Mouse (Mus musculus): Measurements from ENCODE around the gene Igf2bp1. TPM values are rescaled to one million over a fixed set of nuclear protein-coding genes. Genes with fewer than 3 reads are reported as not detected.
A peak's percentile ranks its signal among the peaks of the same experiment; 100 is the strongest.

The Igf2bp1 gene
- polyA plus RNA-seq (2015; fragmentation: Nextera tagmentation; extraction: Ambion mirVana): 20.6 and 25.7 TPM in 2 replicates

DNA sequence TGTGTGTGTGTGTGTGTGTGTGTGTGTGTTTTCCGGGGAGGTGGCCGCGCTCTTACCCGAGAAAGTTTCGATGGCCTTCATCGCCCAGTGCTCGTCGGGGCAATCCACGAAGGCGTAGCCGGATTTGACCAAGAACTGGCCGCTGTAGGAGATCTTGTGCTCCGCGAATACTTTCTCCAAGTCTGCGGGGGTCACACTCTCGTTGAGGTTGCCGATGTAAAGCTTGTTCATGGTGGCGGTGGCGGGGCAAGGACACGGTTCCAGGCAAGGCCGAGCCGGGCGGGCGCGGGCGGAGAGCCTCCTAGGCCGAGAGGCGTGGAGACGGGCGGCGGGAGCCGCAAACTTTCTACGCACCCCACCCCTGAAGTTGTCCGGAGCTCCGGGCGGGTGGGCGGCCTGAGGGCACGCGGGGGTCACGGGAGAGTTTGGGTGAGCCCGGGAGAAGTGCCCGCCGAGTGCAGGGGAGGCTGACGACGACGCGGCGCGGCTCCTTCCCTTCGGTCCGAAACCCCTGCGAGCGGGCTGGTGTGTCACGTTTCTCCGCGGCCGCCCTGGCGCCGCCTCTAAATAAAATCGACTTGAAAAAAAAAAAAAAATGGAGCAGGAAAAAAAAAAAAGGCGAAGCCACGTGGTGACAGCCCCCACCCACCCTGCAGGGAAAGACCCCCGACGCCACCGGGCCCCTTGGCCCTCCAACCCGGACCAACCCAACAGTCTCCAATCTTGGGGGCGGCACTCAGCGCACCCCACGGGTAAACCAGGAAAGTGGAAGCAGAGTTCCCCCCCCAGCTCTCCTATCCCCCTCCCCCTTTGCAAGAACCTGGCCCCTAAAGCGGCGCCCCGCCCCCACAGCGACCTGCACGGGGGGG, at the start of gene Igf2bp1:
Gene Igf2bp1 (minus strand): TSS at position 538 of the 869 bp plus-strand sequence.
- H3K27ac ChIP-seq: peak within 1 kb of the TSS; percentile 84
- no peaks in the 10 kb centered on the region for H3K27me3 ChIP-seq
- peak; percentile 48 for ATAC-seq (replicated peaks; ENCODE audit: insufficient number of reproducible peaks, insufficient read depth, low FRiP score, low read depth)
- peaks cover 38% of the 10 kb centered on the region for H3K4me1 ChIP-seq (replicated peaks)
- H3K4me2 ChIP-seq: peak within 1 kb of the TSS; percentile 98
- H3K4me3 ChIP-seq: peak within 1 kb of the TSS; percentile 86
- H3K9me3 ChIP-seq (replicated peaks): no peaks in the 10 kb centered on the region
- peak within 1 kb of the TSS; percentile 75 for H3K9ac ChIP-seq
- under 1% methylated on average over 68 of the region's 74 CpGs for WGBS
- H3K36me3 ChIP-seq: no peaks in the 10 kb centered on the region

DNA sequence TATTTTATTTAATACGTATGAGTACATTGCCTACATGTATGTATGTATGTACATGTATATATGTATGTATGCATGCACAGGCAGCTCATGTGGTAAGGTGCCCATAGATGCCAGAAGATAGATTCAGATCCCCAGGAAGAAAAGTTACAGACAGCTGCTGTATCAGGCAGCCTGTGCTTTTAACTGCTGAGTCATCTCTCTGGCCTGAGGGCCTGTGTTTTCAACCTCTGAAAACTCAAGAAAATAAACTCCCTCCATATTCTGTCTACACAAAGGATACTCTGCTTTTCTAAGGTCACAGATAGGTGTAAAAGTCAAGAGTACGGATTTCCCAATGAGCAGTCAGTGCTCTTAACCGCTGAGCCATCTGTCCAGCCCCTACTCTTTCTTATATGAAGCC, 45.1 kb upstream of the Igf2bp1 start:
- Histone ChIP-seq H3K27ac (no peak overlapping the region), H3K9me3 (replicated peaks) (no peaks in the 10 kb centered on the region), H3K4me3 (no peak overlapping the region), H3K4me2 (no peak overlapping the region), H3K4me1 (replicated peaks) (no peaks in the 10 kb centered on the region), H3K27me3 (no peaks in the 10 kb centered on the region), H3K36me3 (peaks cover 85% of the 10 kb centered on the region), H3K9ac (no peak overlapping the region)
- no peak for ATAC-seq (replicated peaks; ENCODE audit: insufficient number of reproducible peaks, insufficient read depth, low FRiP score, low read depth)
- WGBS: 93% methylated on average over 3 of the region's 3 CpGs

DNA sequence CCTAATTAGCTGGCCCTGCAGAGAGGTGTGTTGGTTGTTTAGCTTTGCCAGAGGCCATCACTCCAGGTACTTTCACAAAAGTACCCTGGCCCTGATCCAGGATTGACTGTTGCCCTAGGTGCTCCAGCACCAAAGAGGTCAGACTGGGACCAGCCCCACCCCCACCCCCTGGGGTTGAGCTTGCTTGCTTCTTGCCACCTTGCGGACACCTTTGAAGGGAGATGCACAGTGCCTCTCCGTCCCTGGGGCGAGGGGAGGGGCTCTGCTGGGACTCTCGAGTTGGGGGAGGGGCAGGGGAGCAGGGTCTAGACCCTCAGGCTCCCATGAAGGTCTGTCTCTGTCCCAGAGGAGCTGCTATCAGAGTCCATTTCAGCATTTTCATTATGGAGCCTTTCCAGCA, 44.2 kb upstream of the Igf2bp1 start:
- H3K4me3 ChIP-seq: no peak overlapping the region
- H3K9me3 ChIP-seq (replicated peaks): no peaks in the 10 kb centered on the region
- no peak for ATAC-seq (replicated peaks; ENCODE audit: insufficient number of reproducible peaks, insufficient read depth, low FRiP score, low read depth)
- H3K4me1 ChIP-seq (replicated peaks): no peaks in the 10 kb centered on the region
- H3K9ac ChIP-seq: no peak overlapping the region
- no peak overlapping the region for H3K27ac ChIP-seq
- 83% methylated on average over 4 of the region's 4 CpGs for WGBS
- no peaks in the 10 kb centered on the region for H3K27me3 ChIP-seq
- H3K36me3 ChIP-seq: peaks cover 81% of the 10 kb centered on the region
- no peak overlapping the region for H3K4me2 ChIP-seq

DNA sequence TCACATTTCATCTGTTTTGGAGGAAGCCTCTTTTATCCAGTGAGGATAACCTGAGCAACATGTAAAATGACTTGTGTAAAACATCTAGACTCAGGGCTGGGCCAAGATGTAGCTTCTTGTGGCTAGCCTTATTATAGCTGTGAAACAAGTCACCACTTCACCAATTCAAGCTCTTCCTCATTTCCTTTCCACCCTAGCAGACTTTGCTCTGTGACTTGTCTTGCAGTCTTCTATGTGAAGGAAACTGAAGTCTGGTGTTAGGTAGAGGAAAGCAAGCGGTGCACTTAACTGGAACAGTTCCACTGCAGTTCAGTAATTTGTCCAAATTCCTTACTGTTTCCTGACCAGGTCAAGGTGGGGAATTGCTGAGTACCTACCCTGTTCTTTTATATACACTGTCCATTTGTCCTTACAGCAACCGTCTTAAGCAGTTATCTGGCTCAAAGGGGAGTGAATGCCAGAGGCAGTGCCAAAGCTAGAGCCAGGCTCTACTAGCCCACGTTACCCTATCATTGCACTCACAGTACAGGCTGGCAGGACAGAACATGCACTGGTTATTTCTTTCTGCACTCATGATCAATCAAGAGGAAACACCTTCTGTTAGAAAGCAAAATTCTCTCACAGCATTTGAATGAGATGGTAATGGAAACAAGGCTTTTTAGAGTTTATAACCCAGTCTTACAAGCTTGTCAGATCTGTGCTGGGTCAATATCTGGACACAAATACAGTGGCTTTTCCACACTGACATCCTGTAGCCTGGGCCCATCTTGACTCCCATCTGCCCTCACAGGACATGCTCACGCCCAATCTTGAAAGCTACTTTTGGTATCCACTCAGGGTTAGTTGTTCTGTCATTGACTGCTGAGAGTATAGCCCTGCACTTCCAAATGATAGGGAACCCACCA, 42.0 kb upstream of the Igf2bp1 start:
- H3K36me3 ChIP-seq: peaks cover 72% of the 10 kb centered on the region
- H3K4me3 ChIP-seq: no peak overlapping the region
- no peaks in the 10 kb centered on the region for H3K9me3 ChIP-seq (replicated peaks)
- no peaks in the 10 kb centered on the region for H3K4me1 ChIP-seq (replicated peaks)
- WGBS: 72% methylated on average over 4 of the region's 4 CpGs
- no peak overlapping the region for H3K4me2 ChIP-seq
- no peaks in the 10 kb centered on the region for H3K27me3 ChIP-seq
- H3K9ac ChIP-seq: no peak overlapping the region
- no peak overlapping the region for H3K27ac ChIP-seq
- no peak for ATAC-seq (replicated peaks; ENCODE audit: insufficient number of reproducible peaks, insufficient read depth, low FRiP score, low read depth)

DNA sequence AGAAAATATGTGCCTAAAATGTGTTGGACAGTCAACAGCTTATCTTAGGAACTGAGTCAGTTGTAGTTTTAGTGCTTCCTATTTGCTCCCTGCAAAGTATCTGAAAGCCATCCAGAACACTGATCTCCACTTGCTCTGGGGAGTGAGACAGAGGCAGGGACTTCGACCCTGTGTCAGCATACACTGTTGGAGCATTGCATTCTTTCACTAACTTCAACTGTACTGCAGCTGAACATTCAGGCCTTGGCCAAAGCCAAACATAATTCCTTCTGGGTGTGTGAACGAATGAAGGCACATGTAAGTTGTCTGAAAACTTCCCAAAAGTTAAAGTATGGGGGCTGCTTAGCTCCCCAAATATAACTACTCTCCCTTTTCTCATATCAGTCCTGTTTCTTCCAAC, 41.1 kb upstream of the Igf2bp1 start:
- H3K27me3 ChIP-seq: no peaks in the 10 kb centered on the region
- 66% methylated on average over 2 of the region's 2 CpGs for WGBS
- H3K4me3 ChIP-seq: no peak overlapping the region
- H3K9me3 ChIP-seq (replicated peaks): no peaks in the 10 kb centered on the region
- peaks cover 68% of the 10 kb centered on the region for H3K36me3 ChIP-seq
- H3K4me2 ChIP-seq: no peak overlapping the region
- H3K9ac ChIP-seq: no peak overlapping the region
- H3K27ac ChIP-seq: no peak overlapping the region
- ATAC-seq (replicated peaks; ENCODE audit: insufficient number of reproducible peaks, insufficient read depth, low FRiP score, low read depth): no peak
- no peaks in the 10 kb centered on the region for H3K4me1 ChIP-seq (replicated peaks)

DNA sequence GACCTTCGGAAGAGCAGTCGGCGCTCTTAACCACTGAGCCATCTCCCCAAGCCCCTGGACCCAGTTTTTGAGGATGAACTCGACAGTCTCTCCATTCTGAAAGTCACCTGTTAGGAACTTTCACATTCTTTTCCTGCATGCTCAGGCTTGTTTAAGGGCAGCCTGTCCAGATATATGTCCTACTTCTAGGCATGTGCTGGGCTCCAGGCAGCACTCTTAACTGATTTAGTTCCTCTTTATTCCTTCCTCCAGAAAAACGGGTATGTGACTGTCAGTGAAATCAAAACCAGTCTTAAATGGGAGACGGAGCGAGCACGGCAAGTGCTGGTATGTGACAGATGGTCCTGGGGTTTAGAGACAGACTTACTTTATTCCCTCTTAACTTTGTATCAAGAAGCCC, 40.3 kb upstream of the Igf2bp1 start:
- H3K4me2 ChIP-seq: no peak overlapping the region
- 82% methylated on average over 8 of the region's 8 CpGs for WGBS
- H3K27ac ChIP-seq: no peak overlapping the region
- no peaks in the 10 kb centered on the region for H3K27me3 ChIP-seq
- H3K9me3 ChIP-seq (replicated peaks): no peaks in the 10 kb centered on the region
- H3K36me3 ChIP-seq: peaks cover 64% of the 10 kb centered on the region
- no peaks in the 10 kb centered on the region for H3K4me1 ChIP-seq (replicated peaks)
- H3K4me3 ChIP-seq: no peak overlapping the region
- H3K9ac ChIP-seq: no peak overlapping the region
- ATAC-seq (replicated peaks; ENCODE audit: insufficient number of reproducible peaks, insufficient read depth, low FRiP score, low read depth): no peak

DNA sequence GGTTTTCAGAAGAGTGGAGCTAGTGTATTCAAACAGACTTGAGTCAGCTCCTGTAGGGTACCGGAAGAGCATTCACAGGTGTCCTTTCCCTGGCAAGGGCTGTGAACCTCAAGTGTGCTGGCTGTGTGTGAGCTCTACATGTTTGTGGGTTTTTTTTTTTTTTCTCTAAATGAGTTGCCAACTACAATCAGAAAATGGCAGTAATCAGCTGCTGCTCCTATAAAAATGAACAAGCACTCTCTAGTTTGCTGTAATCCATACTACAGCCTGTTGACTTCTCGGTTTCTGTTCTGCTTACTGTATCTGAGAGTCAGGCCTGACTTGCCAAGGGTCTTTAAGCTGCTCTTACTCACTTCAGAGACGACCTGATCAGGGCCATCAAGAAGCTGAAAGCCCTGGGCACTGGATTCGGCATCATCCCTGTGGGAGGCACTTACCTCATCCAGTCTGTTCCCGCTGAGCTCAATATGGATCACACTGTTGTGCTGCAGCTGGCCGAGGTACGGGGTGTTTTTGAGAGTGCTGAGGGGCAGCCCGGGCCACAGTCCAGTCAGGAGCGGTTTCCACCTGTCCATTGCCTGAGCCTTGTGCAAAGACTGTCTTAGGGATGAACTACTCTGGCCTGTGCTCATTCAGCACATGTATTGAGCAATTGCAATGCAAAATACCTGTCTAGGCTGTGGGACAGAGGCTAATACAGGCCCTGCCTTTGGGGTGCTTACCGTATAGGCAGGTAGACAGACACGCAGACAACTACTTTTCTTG, 39.2 kb upstream of the Igf2bp1 start:
- no peak overlapping the region for H3K4me2 ChIP-seq
- H3K9me3 ChIP-seq (replicated peaks): no peaks in the 10 kb centered on the region
- H3K4me3 ChIP-seq: no peak overlapping the region
- 81% methylated on average over 11 of the region's 11 CpGs for WGBS
- no peak overlapping the region for H3K9ac ChIP-seq
- H3K27me3 ChIP-seq: no peaks in the 10 kb centered on the region
- no peaks in the 10 kb centered on the region for H3K4me1 ChIP-seq (replicated peaks)
- ATAC-seq (replicated peaks; ENCODE audit: insufficient number of reproducible peaks, insufficient read depth, low FRiP score, low read depth): no peak
- peaks cover 53% of the 10 kb centered on the region for H3K36me3 ChIP-seq
- H3K27ac ChIP-seq: no peak overlapping the region

DNA sequence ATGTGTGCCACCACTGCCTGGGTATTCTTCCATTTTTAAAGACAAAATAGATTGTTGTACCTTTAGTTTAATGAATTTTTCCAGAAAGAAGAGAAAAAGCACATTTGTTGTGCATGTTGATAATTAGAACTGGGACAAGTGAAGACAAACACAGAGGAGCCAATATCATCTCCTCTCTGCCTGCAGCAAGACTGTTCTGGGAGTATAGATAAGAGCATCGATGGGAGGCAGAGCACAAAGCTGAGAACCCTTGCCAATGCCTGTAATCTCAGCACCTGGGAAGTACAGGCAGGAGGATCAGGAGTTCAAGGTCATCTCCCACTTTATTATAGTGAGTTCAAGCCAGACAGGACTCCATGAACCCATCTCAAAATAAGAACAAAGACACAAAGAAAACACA, 32.8 kb upstream of the Igf2bp1 start:
- 53% methylated on average over 1 of the region's 1 CpGs for WGBS
- Histone ChIP-seq H3K4me2 (no peak overlapping the region), H3K9ac (no peak overlapping the region), H3K36me3 (peaks cover 21% of the 10 kb centered on the region; the same call in 1 of the 2 replicates), H3K4me3 (no peak overlapping the region), H3K9me3 (replicated peaks) (no peaks in the 10 kb centered on the region), H3K27me3 (no peaks in the 10 kb centered on the region), H3K4me1 (replicated peaks) (peaks cover 12% of the 10 kb centered on the region), H3K27ac (no peak overlapping the region)
- ATAC-seq (replicated peaks; ENCODE audit: insufficient number of reproducible peaks, insufficient read depth, low FRiP score, low read depth): no peak

DNA sequence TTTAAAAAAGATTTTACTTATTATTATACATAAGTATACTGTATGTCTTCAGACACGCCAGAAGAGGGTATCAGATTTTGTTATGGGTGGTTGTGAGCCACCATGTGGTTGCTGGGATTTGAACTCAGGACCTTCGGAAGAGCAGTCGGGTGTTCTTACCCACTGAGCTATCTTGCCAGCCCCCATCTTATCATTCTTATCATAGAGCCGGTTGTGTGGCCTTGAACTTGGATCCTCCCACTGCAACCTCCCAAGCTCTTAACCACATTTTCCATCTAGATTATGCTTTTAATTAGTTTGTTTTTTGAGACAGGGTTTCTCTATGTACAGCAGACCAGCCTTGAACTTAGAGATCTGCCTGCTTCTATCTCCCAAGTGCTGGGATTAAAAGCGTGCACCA, 31.8 kb upstream of the Igf2bp1 start:
- no peak for ATAC-seq (replicated peaks; ENCODE audit: insufficient number of reproducible peaks, insufficient read depth, low FRiP score, low read depth)
- Histone ChIP-seq H3K4me1 (replicated peaks) (peaks cover 12% of the 10 kb centered on the region), H3K27me3 (no peaks in the 10 kb centered on the region), H3K4me2 (no peak overlapping the region), H3K9me3 (replicated peaks) (no peaks in the 10 kb centered on the region), H3K36me3 (peaks cover 21% of the 10 kb centered on the region; the same call in 1 of the 2 replicates), H3K9ac (no peak overlapping the region), H3K4me3 (no peak overlapping the region), H3K27ac (no peak overlapping the region)
- WGBS: 88% methylated on average over 5 of the region's 5 CpGs

DNA sequence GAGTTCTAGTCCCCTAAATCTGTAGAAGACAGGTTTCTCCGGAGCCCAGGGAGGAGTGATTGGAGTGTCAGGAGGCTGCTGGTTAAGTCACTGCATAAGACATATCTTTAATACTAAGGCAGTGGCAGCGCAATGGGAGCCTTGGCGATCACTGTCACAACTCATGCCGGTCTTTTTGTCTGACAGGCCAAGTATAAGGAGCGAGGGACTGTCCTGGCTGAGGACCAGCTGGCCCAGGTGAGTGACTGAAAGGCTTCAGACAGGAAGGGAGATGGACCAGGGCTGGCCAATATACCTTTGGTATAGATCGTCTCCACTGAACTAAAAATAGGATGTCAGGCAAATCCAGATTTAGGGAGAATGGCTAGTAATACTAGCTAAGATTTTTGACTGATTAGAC, 29.4 kb upstream of the Igf2bp1 start:
- H3K9ac ChIP-seq: peak overlapping the region; percentile 68
- WGBS: 6% methylated on average over 6 of the region's 6 CpGs
- peaks cover 13% of the 10 kb centered on the region; the same call in 1 of the 2 replicates for H3K36me3 ChIP-seq
- H3K27ac ChIP-seq: peak overlapping the region; percentile 51; the same call in 1 of the 2 replicates
- peak overlapping the region; percentile 69 for H3K4me3 ChIP-seq
- H3K4me1 ChIP-seq (replicated peaks): peaks cover 12% of the 10 kb centered on the region
- peak overlapping the region; percentile 76 for H3K4me2 ChIP-seq
- no peaks in the 10 kb centered on the region for H3K27me3 ChIP-seq
- 0 out of 2 replicates have a peak, but pooled peaks have one; percentile 14 for ATAC-seq (replicated peaks; ENCODE audit: insufficient number of reproducible peaks, insufficient read depth, low FRiP score, low read depth)
- no peaks in the 10 kb centered on the region for H3K9me3 ChIP-seq (replicated peaks)
